Mouse (Mus musculus): ENCODE results near the gene Ndufv1. TPM values are rescaled to one million over a fixed set of nuclear protein-coding genes. Genes with fewer than 3 reads are reported as not detected.
"Not testable (repeated sequence)": the region's sequence is repeated elsewhere in the genome, so short reads cannot be mapped to it uniquely, and the experiment has no call there.

The Ndufv1 gene
- total RNA-seq, 2 experiments from 2014 or later, result 399 to 553 TPM

GRCm38 (mm10) chr19:3975866-3976265 is 36.7 kb downstream of the Ndufv1 start:
- intact Hi-C loops (cut with DNase I), result no loop called here
- Histone ChIP-seq H3K4me3 (no peak overlapping the region), H3K27ac (no peak overlapping the region)
- TF ChIP-seq CTCF (IDR thresholded peaks at IDR 0.05), result no peak
- no peak for DNase-seq

DNA sequence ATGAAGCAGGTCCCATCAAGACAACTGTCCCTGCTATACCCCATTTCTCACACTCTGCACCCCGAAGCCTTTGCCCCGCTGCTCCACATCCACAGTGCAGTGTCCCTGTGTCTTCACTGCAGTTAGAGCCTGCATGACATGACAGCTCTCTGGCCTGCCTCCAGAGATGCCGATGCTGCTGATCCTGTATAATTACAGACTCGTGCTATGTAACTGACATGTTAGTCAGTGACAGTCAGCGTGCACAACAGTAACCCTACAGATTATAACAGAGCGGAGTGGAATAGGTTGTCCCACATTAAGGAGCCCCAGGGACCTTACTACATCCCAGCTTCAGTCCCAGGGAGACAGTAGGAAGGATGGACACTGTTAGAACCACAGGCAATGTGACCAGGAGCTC is 38.0 kb downstream of the Ndufv1 start:
- H3K4me3 ChIP-seq; intact Hi-C loops (cut with DNase I); DNase-seq; H3K27ac ChIP-seq: not testable (repeated sequence)

GRCm38 (mm10) chr19:3972229-3972628 is 40.4 kb downstream of the Ndufv1 start, which contains the start of gene Aldh3b2:
Gene Aldh3b2, plus strand, starts transcription at chr19:3972328.
- no peak within 1 kb of the TSS for H3K4me3 ChIP-seq
- DNase-seq, result no peak
- TF ChIP-seq CTCF (IDR thresholded peaks at IDR 0.05), result no peak
- intact Hi-C loops (cut with DNase I), result no loop called here
- H3K27ac ChIP-seq, result no peak within 1 kb of the TSS

DNA sequence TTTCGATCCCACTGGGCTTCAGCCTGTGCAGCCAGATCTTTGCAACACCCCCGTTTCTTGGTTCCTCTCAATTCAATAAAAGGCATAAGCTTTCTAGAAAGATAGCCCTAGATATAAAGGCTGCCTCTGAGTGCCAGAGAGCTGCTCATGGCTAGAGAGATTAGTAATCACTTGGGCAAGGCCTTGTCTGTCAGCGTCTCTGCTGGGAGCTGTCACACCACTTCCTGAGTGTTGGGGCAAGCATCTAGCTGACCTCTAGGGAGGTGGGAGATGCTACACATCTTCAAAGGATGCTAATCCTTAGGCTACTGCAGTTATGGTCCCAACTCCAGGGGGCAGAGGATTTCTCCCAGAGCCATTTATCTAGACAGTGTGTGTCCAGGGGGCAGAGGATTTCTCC is 45.3 kb downstream of the Ndufv1 start:
- H3K27ac ChIP-seq, result no peak overlapping the region
- DNase-seq, result no peak
- no peak overlapping the region for H3K4me3 ChIP-seq
- no peak for TF ChIP-seq CTCF (IDR thresholded peaks at IDR 0.05)
- intact Hi-C loops (cut with DNase I), result no loop called here

- intact Hi-C loops (cut with DNase I), result no loop called here
- DNase-seq, result no peak
Observed at GRCm38 (mm10) chr19:3966330-3967075, 46.1 kb downstream of the Ndufv1 start.

DNA sequence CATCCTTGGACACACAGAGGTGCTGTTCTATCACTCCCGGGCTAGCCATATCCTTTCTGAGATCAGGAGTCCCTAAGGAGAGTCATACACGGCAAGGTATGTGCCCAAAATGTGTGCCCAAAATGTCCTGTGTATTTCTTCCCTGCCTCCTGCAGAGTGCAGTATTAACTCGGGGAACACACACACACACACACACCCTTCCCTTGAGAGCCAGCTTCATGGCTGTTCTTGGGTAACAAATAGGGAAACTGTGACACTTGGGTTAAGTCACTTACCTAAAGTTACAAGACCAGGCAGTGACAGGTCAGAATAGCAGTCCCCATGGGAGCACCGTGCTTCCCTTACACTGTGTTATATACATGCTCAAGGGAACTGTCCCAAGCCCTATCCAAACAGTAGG is 48.6 kb downstream of the Ndufv1 start:
- TF ChIP-seq CTCF (IDR thresholded peaks at IDR 0.05), result no peak
- DNase-seq, result no peak
- no peak overlapping the region for H3K4me3 ChIP-seq
- intact Hi-C loops (cut with DNase I), result no loop called here
- no peak overlapping the region for H3K27ac ChIP-seq

More at GRCm38 (mm10) chr19:3966330-3967075, 46.1 kb downstream of the Ndufv1 start:
- H3K27ac ChIP-seq, result no peak overlapping the region
- TF ChIP-seq CTCF (IDR thresholded peaks at IDR 0.05), result no peak
- H3K4me3 ChIP-seq, result no peak overlapping the region

- DNase-seq, result no peak
- no peak overlapping the region for H3K4me3 ChIP-seq
- TF ChIP-seq CTCF (IDR thresholded peaks at IDR 0.05), result peak; percentile 32
- intact Hi-C loops (cut with DNase I), result no loop called here
- H3K27ac ChIP-seq, result no peak overlapping the region
Observed at GRCm38 (mm10) chr19:3962469-3962868, 50.1 kb downstream of the Ndufv1 start.

GRCm38 (mm10) chr19:3961805-3962204 is 50.8 kb downstream of the Ndufv1 start:
- H3K4me3 ChIP-seq; H3K27ac ChIP-seq; DNase-seq; intact Hi-C loops (cut with DNase I): not testable (repeated sequence)

GRCm38 (mm10) chr19:3960211-3960610 is 52.4 kb downstream of the Ndufv1 start:
- no peak overlapping the region for H3K27ac ChIP-seq
- DNase-seq, result no peak
- H3K4me3 ChIP-seq, result no peak overlapping the region
- TF ChIP-seq CTCF (IDR thresholded peaks at IDR 0.05), result no peak
- intact Hi-C loops (cut with DNase I), result no loop called here

DNA sequence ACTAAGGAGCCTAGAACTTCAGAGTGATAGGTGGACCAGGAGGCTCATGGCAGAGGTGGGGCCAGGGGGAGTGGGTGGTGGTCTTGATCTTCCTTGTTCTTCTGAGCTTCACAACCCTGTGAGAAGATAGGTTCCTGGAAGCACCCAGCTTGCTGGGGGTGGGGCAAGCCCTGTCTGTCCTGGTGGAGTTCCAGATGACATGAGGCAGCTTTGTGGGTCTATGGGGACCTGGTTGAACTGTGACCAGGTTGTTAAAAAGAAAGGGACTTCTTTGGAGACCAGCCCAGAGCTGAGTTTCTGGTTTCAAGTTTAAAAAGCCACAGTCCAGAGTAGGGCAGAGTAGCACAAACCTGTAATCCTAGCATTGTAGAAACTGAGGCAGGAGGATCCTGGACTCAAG is 53.6 kb downstream of the Ndufv1 start:
- no peak for TF ChIP-seq CTCF (IDR thresholded peaks at IDR 0.05)
- no peak overlapping the region for H3K27ac ChIP-seq
- DNase-seq, result no peak
- intact Hi-C loops (cut with DNase I), result no loop called here
- no peak overlapping the region for H3K4me3 ChIP-seq

- DNase-seq, result no peak
- no peak for TF ChIP-seq CTCF (IDR thresholded peaks at IDR 0.05)
- intact Hi-C loops (cut with DNase I), result no loop called here
Observed at GRCm38 (mm10) chr19:3958470-3958869, 54.1 kb downstream of the Ndufv1 start, which contains the start of gene Aldh3b3. Gene Aldh3b3, plus strand, starts transcription at chr19:3958645.

More at GRCm38 (mm10) chr19:3958470-3958869, 54.1 kb downstream of the Ndufv1 start, which contains the start of gene Aldh3b3:
- H3K4me3 ChIP-seq, result no peak within 1 kb of the TSS
- H3K27ac ChIP-seq, result no peak within 1 kb of the TSS

Other genes with a start within 250 kb of the Ndufv1 start
- 10 to 100 TPM; 21.7 to 24.2 TPM for gene Kmt5b, start 245.4 kb downstream of the Ndufv1 start, total RNA-seq (2021)
- 1 to 10 TPM; 1.8 to 5.4 TPM for gene Chka, start 161.0 kb downstream of the Ndufv1 start, total RNA-seq (2021)
- gene Tcirg1, start 105.7 kb downstream of the Ndufv1 start, total RNA-seq (2021), result 1 to 10 TPM; 5.1 to 5.8 TPM
- gene Ndufs8, start 100.0 kb downstream of the Ndufv1 start, total RNA-seq (2021), result 100 to 1,000 TPM; 211 to 334 TPM
- gene Aldh3b1, start 83.0 kb downstream of the Ndufv1 start, total RNA-seq (2021), result under 1 TPM; 0.77 to 0.98 TPM
- gene Unc93b1, start 77.6 kb downstream of the Ndufv1 start, total RNA-seq (2021), result 1 to 10 TPM; 3.6 to 6.4 TPM
- gene Aldh3b3, start 54.2 kb downstream of the Ndufv1 start, total RNA-seq (2021), result not detected
- gene Aldh3b2, start 40.5 kb downstream of the Ndufv1 start, total RNA-seq (2021), result under 1 TPM; 0.11 to 0.15 TPM
- gene Acy3, start 26.2 kb downstream of the Ndufv1 start, total RNA-seq (2021), result 1 to 10 TPM; 1.7 to 2.6 TPM
- gene Tbx10, start 20.1 kb downstream of the Ndufv1 start, total RNA-seq (2021), result not detected
- gene Nudt8, start 12.2 kb downstream of the Ndufv1 start, total RNA-seq (2021), result 10 to 100 TPM; 19.2 to 31.9 TPM
- gene Gm49405, start 12.2 kb downstream of the Ndufv1 start, total RNA-seq (2021), result under 1 TPM; 0.33 to 0.56 TPM
- 1 to 10 TPM in 1 of 2 experiments, under 1 TPM in 1; 0.56 to 2.6 TPM for gene Doc2g, start 9.5 kb downstream of the Ndufv1 start, total RNA-seq (2021)
- gene Gstp1, start 25.2 kb upstream of the Ndufv1 start, total RNA-seq (2021), result 100 to 1,000 TPM; 386 to 408 TPM
- gene Gstp2, start 33.2 kb upstream of the Ndufv1 start, total RNA-seq (2021), result 100 to 1,000 TPM; 169 to 183 TPM
- gene Gstp3, start 46.8 kb upstream of the Ndufv1 start, total RNA-seq (2021), result not detected
- not detected for gene Cabp2, start 68.8 kb upstream of the Ndufv1 start, total RNA-seq (2021)
- gene Cdk2ap2, start 84.4 kb upstream of the Ndufv1 start, total RNA-seq (2021), result 10 to 100 TPM; 17.9 to 22.4 TPM
- 1 to 10 TPM; 2.3 to 2.5 TPM for gene Pitpnm1, start 87.2 kb upstream of the Ndufv1 start, total RNA-seq (2021)
- gene Aip, start 113.1 kb upstream of the Ndufv1 start, total RNA-seq (2021), result 10 to 100 TPM; 69.9 to 71.8 TPM
- not detected for gene Gpr152, start 127.0 kb upstream of the Ndufv1 start, total RNA-seq (2021)
- not detected for gene Cabp4, start 131.2 kb upstream of the Ndufv1 start, total RNA-seq (2021)
- gene Coro1b, start 135.8 kb upstream of the Ndufv1 start, total RNA-seq (2021), result 10 to 100 TPM in 1 of 2 experiments, 1 to 10 TPM in 1; 9.8 to 14.7 TPM
- gene Ptprcap, start 140.8 kb upstream of the Ndufv1 start, total RNA-seq (2021), result under 1 TPM in 1 of 2 experiments, not detected in 1; 0.43 TPM
- 10 to 100 TPM; 24.8 to 27.8 TPM for gene Rps6kb2, start 150.5 kb upstream of the Ndufv1 start, total RNA-seq (2021)
- gene Carns1, start 162.7 kb upstream of the Ndufv1 start, total RNA-seq (2021), result 10 to 100 TPM; 23.1 to 25.9 TPM
- gene Tbc1d10c, start 178.5 kb upstream of the Ndufv1 start, total RNA-seq (2021), result 1 to 10 TPM; 6.7 to 6.8 TPM
- gene Ppp1ca, start 179.3 kb upstream of the Ndufv1 start, total RNA-seq (2021), result 100 to 1,000 TPM; 201 to 214 TPM
- gene Rad9a, start 188.9 kb upstream of the Ndufv1 start, total RNA-seq (2021), result 1 to 10 TPM; 2.8 to 3.4 TPM
- gene Clcf1, start 201.4 kb upstream of the Ndufv1 start, total RNA-seq (2021), result under 1 TPM; 0.38 to 0.89 TPM
- not detected for gene AC109138.7, start 201.6 kb upstream of the Ndufv1 start, total RNA-seq (2021)
- 10 to 100 TPM; 13.6 to 16.4 TPM for gene Pold4, start 219.1 kb upstream of the Ndufv1 start, total RNA-seq (2021)